Mouse (Mus musculus) heart, postnatal 0 days (tissue): ENCODE results near the gene Degs1. TPM values are rescaled to one million over a fixed set of nuclear protein-coding genes. Genes with fewer than 3 reads are reported as not detected.
"Not testable (repeated sequence)": the region's sequence is repeated elsewhere in the genome, so short reads cannot be mapped to it uniquely, and the experiment has no call there.

ENCODE experiments used
- ATAC-seq: fragments of 200-750 bp; cut with Nextera tagmentation; 2 replicates; pipeline ENCODE4 v1.8.0; 2017; ENCODE audit warnings: low read depth, moderate number of reproducible peaks, moderate library complexity; ENCODE audit not compliant: insufficient read depth
- DNase-seq: peaks from one replicate; pipeline ENCODE4 v3.0.0-alpha.2; 2016; ENCODE audit warnings: low spot score
- H3K27ac ChIP-seq: fragments of 300-500 bp; sonication (generic); 2 replicates; pipeline ENCODE4 v1.5.1; 2014; ENCODE audit warnings: low read depth, mild to moderate bottlenecking
- H3K27me3 ChIP-seq: fragments of 300-500 bp; sonication (generic); 2 replicates; pipeline ENCODE4 v1.6.1; 2014; ENCODE audit warnings: low read length, mixed read lengths; ENCODE audit not compliant: control insufficient read depth, insufficient read depth
- H3K36me3 ChIP-seq: fragments of 300-500 bp; sonication (generic); replicated peaks from 2 replicates; pipeline ENCODE4 v1.6.1; 2014; ENCODE audit warnings: low read length, mixed read lengths; ENCODE audit not compliant: control insufficient read depth, insufficient read depth
- H3K4me1 ChIP-seq: fragments of 300-500 bp; sonication (generic); 2 replicates; pipeline ENCODE4 v1.6.1; 2014; ENCODE audit warnings: antibody characterized with exemption; ENCODE audit not compliant: control insufficient read depth, insufficient read depth
- H3K4me2 ChIP-seq: fragments of 300-500 bp; sonication (generic); 2 replicates; pipeline ENCODE4 v1.6.1; 2014; ENCODE audit warnings: low read depth, mild to moderate bottlenecking, low read length, moderate library complexity
- H3K4me3 ChIP-seq: fragments of 300-500 bp; sonication (generic); 2 replicates; pipeline ENCODE4 v1.5.1; 2014; ENCODE audit warnings: low read depth, low read length
- H3K9ac ChIP-seq: fragments of 300-500 bp; sonication (generic); replicated peaks from 2 replicates; pipeline ENCODE4 v1.6.1; 2014; ENCODE audit warnings: low read depth, low read length, mixed read lengths
- H3K9me3 ChIP-seq: fragments of 300-500 bp; sonication (generic); replicated peaks from 2 replicates; pipeline ENCODE4 v1.6.1; 2016; ENCODE audit warnings: low read length; ENCODE audit not compliant: control insufficient read depth
- CTCF ChIP-seq: IDR thresholded peaks from 2 replicates; pipeline ENCODE4 v1.5.1; 2016; ENCODE audit warnings: antibody characterized with exemption, control low read depth, low read depth
- EP300 ChIP-seq: IDR thresholded peaks from 2 replicates; pipeline ENCODE4 v1.6.1; 2016; ENCODE audit warnings: antibody characterized with exemption, low read depth
- WGBS: fragments of 180-500 bp; shearing (Covaris S2); extraction: QIAGEN DNeasy Blood & Tissue Kit; methylation state at CpG from one replicate; pipeline ENCODE4 v1.1.7; 2014; 5-methylcytosine and 5-hydroxymethylcytosine counted together
- polyA plus RNA-seq: library from polyadenylated mRNA; unstranded; fragments of >200 nt; fragmentation: Nextera tagmentation; extraction: Ambion mirVana; gene quantifications from 2 replicates; pipeline ENCODE4 v1.2.1, GENCODE M21; 2015
- total RNA-seq: library from RNA; depleted of rRNA; stranded (reverse); fragments of >200 nt; gene quantifications from 2 replicates; pipeline ENCODE4 v1.2.3, GENCODE M21; 2014; ENCODE audit warnings: low replicate concordance

Degs1 gene
- total and polyA plus RNA-seq, 2 experiments from 2014 or later: 190 to 218 TPM

- H3K4me1 ChIP-seq: no peaks in the 10 kb centered on the region
- no peak overlapping the region for H3K4me3 ChIP-seq
- H3K9me3 ChIP-seq: 0 out of 2 replicates have a peak, but pooled peaks cover 4% of the 10 kb centered on the region
- ATAC-seq (no peak), DNase-seq (no peak)
- H3K27me3 ChIP-seq: no peaks in the 10 kb centered on the region
- WGBS: 87% methylated on average over 5 of the region's 5 CpGs
- H3K27ac ChIP-seq: no peak overlapping the region
- no peak overlapping the region for H3K9ac ChIP-seq
- no peak for TF ChIP-seq CTCF
- TF ChIP-seq EP300: no peak
- H3K4me2 ChIP-seq: no peak overlapping the region
- H3K36me3 ChIP-seq: no peaks in the 10 kb centered on the region
These were observed 15.2 kb upstream of the Degs1 start for GRCm38 (mm10) chr1:182297821-182298220.

GRCm38 (mm10) chr1:182297246-182297645 lies 14.6 kb upstream of the Degs1 start:
- DNase-seq (no peak), ATAC-seq (no peak)
- no peaks in the 10 kb centered on the region for H3K36me3 ChIP-seq
- WGBS: 74% methylated on average over 3 of the region's 3 CpGs
- H3K9ac ChIP-seq: no peak overlapping the region
- TF ChIP-seq EP300 (no peak), CTCF (no peak)
- no peak overlapping the region for H3K27ac ChIP-seq
- H3K9me3 ChIP-seq: 0 out of 2 replicates have a peak, but pooled peaks cover 4% of the 10 kb centered on the region
- H3K4me2 ChIP-seq: no peak overlapping the region
- no peaks in the 10 kb centered on the region for H3K4me1 ChIP-seq
- no peak overlapping the region for H3K4me3 ChIP-seq
- H3K27me3 ChIP-seq: no peaks in the 10 kb centered on the region

- H3K27me3 ChIP-seq: no peaks in the 10 kb centered on the region
- no peak overlapping the region for H3K4me2 ChIP-seq
- H3K36me3 ChIP-seq: no peaks in the 10 kb centered on the region
- H3K9me3 ChIP-seq: 0 out of 2 replicates have a peak, but pooled peaks cover 4% of the 10 kb centered on the region
- TF ChIP-seq CTCF: no peak
- TF ChIP-seq EP300: no peak
- WGBS: 71% methylated on average over 6 of the region's 6 CpGs
- H3K27ac ChIP-seq: no peak overlapping the region
- no peak for DNase-seq
- H3K4me1 ChIP-seq: no peaks in the 10 kb centered on the region; the same call in 1 of the 2 replicates
- H3K4me3 ChIP-seq: no peak overlapping the region
- ATAC-seq: no peak
- H3K9ac ChIP-seq: no peak overlapping the region
These were observed 14.2 kb upstream of the Degs1 start for GRCm38 (mm10) chr1:182296816-182297215.

- no peak for TF ChIP-seq EP300
- TF ChIP-seq CTCF: no peak
These were observed 13.5 kb upstream of the Degs1 start for GRCm38 (mm10) chr1:182296141-182296540.

GRCm38 (mm10) chr1:182292291-182292690 lies 9.7 kb upstream of the Degs1 start:
- 38% methylated on average over 4 of the region's 4 CpGs for WGBS
- H3K4me3 ChIP-seq: no peak overlapping the region
- DNase-seq: no peak

More at GRCm38 (mm10) chr1:182296141-182296540, 13.5 kb upstream of the Degs1 start:
- DNase-seq: no peak
- WGBS: 71% methylated on average over 6 of the region's 6 CpGs
- Histone ChIP-seq H3K4me3 (no peak overlapping the region), H3K4me2 (no peak overlapping the region), H3K27ac (no peak overlapping the region), H3K4me1 (no peaks in the 10 kb centered on the region; the same call in 1 of the 2 replicates), H3K36me3 (no peaks in the 10 kb centered on the region), H3K27me3 (no peaks in the 10 kb centered on the region), H3K9ac (no peak overlapping the region), H3K9me3 (0 out of 2 replicates have a peak, but pooled peaks cover 4% of the 10 kb centered on the region)
- no peak for ATAC-seq

GRCm38 (mm10) chr1:182290741-182291140 lies 8.1 kb upstream of the Degs1 start:
- H3K36me3 ChIP-seq, H3K27ac ChIP-seq, H3K4me2 ChIP-seq, H3K9me3 ChIP-seq, H3K9ac ChIP-seq, H3K4me3 ChIP-seq, H3K4me1 ChIP-seq, DNase-seq, ATAC-seq, H3K27me3 ChIP-seq: not testable (repeated sequence)
- 80% methylated on average over 3 of the region's 3 CpGs for WGBS

More at GRCm38 (mm10) chr1:182292291-182292690, 9.7 kb upstream of the Degs1 start:
- Histone ChIP-seq H3K36me3 (no peaks in the 10 kb centered on the region), H3K9ac (no peak overlapping the region), H3K27ac (no peak overlapping the region), H3K4me1 (no peaks in the 10 kb centered on the region; the same call in 1 of the 2 replicates), H3K4me2 (no peak overlapping the region), H3K27me3 (no peaks in the 10 kb centered on the region), H3K9me3 (0 out of 2 replicates have a peak, but pooled peaks cover 4% of the 10 kb centered on the region)
- no peak for TF ChIP-seq EP300
- TF ChIP-seq CTCF: no peak
- no peak for ATAC-seq
